Mouse (Mus musculus): ENCODE results near the gene Lrp1. TPM values are rescaled to one million over a fixed set of nuclear protein-coding genes. Genes with fewer than 3 reads are reported as not detected.

Gene Lrp1
- total RNA-seq, 2 experiments from 2014 or later, result 40.8 to 43.4 TPM

- DNase-seq (ENCODE audit: low spot score), result peak; percentile 85
These were observed 111.7 kb downstream of the Lrp1 start for GRCm38 (mm10) chr10:127509051-127509836.

- DNase-seq (ENCODE audit: low spot score), result peak; percentile 69
These were observed 112.7 kb downstream of the Lrp1 start for GRCm38 (mm10) chr10:127508239-127508638.

DNA sequence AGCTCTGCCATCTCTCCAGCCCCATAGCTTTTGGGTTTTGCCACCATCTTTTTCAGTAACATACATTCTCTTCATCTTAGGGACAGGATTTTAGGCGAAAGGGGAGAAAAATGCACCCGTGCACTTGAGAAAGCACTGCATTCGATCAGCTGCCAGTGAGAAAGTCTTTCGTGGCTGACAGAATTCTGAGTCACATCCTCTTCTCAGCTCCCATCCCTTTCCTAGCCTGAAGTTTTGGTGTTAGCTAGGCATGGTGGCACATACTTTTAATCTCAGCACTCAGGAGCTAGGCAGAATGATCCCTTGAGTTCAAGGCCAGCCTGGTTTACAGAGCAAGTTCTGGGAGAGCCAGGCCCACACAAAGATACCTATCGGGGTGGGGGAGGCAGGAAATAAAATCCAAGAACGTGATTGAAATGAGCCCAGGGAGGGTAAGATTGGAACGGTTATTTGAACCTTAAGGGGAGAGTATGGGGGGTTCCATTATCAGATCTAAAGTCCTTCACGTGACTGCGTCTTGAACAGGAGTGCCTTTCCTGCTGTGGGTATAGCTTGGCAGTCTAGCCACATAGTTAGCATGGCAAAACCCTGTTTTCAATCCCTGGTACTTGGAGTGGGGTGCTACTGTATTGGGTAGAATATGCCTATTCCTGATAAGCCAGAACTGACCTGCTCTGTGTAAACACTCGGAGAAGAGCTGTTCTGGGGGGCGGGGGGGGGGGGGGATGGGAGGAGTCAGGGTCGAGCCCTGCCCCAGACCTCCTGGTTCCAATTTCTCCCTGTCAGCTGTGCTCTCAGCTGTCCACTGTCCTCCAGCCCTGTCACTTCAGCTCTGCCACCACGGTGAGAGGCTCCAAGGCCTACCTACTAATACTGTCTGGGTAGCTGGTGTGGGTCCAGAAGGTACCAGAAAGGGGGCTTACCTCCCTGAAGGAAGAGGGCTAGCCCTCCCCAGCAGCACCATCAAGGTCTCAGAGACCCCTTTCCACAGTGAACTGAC is 119.8 kb downstream of the Lrp1 start, which contains the start of gene Stac3:
Gene Stac3 (plus strand): TSS at position 793 of the 1,000 bp plus-strand sequence.
- DNase-seq (ENCODE audit: low spot score), result peak; percentile 68

DNA sequence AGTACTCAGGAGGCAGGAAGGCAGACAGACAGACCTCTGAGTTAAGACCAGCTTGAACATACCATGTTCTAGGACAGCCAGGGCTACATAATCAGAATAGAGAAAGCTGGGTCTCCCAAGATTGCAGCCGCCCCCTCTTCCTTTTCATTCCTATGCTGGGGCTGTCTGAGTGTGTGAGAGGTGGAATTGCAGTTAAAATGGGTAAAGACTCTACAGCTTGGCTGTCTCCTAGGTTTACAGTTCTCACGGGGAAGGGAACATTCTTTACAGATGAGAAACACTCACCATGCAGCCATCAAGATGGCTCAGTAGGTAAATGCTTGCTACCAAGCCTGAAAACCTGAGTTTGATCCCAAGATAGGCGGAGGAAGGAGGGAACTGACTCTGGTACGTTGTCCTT is 120.9 kb downstream of the Lrp1 start:
- DNase-seq (ENCODE audit: low spot score), result no peak

DNA sequence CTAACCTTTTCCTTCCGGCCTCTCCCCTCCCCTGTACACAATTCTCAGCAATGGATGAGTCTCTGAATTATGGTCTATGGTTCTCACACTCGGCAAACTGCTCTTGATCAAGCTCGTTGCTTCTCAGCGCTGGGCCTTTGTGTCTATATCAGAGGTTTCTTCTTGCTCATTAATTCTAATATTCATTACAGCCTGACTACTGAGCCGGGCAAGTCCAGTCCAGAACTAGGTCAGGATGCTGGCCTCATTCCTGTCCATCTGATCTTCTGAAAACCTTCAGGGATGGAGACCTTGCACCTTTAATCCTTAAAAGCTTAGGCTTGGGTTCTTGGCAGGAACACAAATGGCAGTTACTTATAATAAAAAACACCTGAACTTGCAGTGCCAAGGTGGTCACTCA is 121.4 kb downstream of the Lrp1 start:
- DNase-seq (ENCODE audit: low spot score), result no peak

DNA sequence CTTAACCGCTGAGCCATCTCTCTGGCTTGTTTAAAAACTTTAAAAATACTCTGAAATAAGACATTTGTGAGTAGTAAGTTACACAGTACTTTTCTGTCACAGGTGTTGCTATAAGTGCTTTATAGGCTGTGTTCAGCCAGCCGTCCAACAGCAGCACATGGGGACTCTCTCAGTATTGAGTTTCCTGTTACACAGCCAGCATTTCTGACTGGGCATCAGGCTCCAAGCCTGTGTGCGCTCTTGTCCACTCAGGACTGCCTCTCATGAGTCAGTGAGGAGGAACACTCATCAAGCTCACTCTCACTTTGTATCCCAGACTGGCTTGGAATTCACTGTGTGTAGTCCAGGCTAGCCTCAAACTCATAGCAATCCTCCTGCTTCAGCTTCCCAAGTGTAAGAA is 124.8 kb downstream of the Lrp1 start:
- no peak for DNase-seq (ENCODE audit: low spot score)

DNA sequence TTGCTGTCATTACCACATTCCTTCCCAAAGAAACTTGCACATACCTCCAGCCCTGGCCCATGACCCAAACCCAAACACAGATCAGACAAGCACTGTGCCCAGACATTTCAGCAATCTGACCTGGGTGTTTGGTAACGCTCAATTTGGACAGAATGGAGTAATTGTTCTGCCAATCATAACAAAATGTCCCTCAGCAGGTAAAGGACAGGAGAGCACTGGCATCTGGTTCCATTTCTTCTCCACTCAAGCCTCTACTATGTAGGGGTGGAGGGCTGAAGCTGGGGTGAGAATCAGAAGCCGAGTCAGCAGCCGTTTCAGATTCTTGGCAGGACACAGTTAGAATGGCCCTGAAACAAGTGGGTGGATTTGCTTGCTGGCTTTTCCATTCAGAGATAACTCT is 128.8 kb downstream of the Lrp1 start:
- no peak for DNase-seq (ENCODE audit: low spot score)

- no peak for DNase-seq (ENCODE audit: low spot score)
These were observed 129.8 kb downstream of the Lrp1 start for GRCm38 (mm10) chr10:127491128-127491512.

DNA sequence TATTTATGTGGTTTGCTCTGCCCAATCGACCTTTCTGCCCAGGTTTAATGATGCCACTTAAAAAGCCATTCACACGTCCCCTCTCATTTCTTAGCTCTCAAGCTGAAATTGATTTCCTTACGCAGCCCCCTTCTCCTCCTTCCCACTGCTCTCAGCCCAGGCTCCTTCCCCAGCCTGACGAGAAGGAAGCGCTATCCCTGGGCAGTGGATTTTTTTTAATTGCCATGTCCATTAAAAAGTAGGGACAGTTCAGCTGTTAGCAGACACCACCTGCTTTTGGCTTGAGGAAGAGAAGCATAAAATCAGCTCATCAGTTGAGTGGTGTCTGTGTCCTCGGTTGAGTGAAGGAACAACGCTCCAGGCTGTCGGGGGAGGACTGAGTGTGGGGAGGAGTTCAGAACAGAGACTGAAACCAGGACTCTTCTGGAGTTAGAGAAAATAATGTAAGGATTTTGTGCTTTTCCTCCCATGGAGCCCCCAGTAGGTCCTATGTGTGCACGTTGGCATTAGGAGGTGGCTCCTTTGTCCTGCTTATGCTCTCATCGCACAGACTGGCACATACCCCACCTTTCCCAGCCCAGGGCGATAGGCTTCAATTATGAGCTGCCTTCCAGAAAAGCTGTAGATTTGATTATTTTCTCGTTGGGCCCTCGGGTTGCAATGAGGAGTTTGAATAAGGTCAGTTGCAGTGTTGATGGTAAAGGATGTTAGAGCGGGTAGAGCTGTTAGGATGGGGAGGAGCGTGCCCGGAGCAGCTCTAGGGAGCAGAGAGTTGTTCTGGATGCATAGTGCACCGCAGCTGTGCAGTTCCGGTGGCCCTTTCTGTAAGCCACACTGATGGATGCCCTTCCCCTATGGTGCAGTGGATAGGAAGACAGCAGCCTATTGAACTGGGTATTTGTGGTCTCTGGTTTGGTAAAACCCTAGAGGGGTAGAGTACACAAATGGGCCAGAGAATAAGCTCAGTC is 130.5 kb downstream of the Lrp1 start:
- DNase-seq (ENCODE audit: low spot score), result no peak

- no peak for DNase-seq (ENCODE audit: low spot score)
These were observed 132.1 kb downstream of the Lrp1 start for GRCm38 (mm10) chr10:127488856-127489255.

Other genes with a start within 250 kb of the Lrp1 start
- gene R3hdm2, start 240.8 kb downstream of the Lrp1 start, total RNA-seq (2021), result 100 to 1,000 TPM; 133 to 135 TPM
- gene Stac3, start 119.5 kb downstream of the Lrp1 start, total RNA-seq (2021), result 100 to 1,000 TPM; 381 to 402 TPM
- gene Ndufa4l2, start 106.2 kb downstream of the Lrp1 start, total RNA-seq (2021), result 10 to 100 TPM; 10.1 to 13.7 TPM
- 10 to 100 TPM; 25.8 to 25.9 TPM for gene Shmt2, start 98.7 kb downstream of the Lrp1 start, total RNA-seq (2021)
- gene Nxph4, start 86.6 kb downstream of the Lrp1 start, total RNA-seq (2021), result under 1 TPM; 0.14 to 0.36 TPM
- gene Stat6, start 21.8 kb upstream of the Lrp1 start, total RNA-seq (2021), result 10 to 100 TPM; 16.0 to 17.9 TPM
- 1 to 10 TPM; 2.5 to 2.7 TPM for gene Nemp1, start 45.8 kb upstream of the Lrp1 start, total RNA-seq (2021)
- 1 to 10 TPM; 3.4 to 3.5 TPM for gene Nab2, start 47.4 kb upstream of the Lrp1 start, total RNA-seq (2021)
- gene Myo1a, start 84.0 kb upstream of the Lrp1 start, total RNA-seq (2021), result not detected
- not detected for gene Tac2, start 103.3 kb upstream of the Lrp1 start, total RNA-seq (2021)
- gene Zbtb39, start 118.4 kb upstream of the Lrp1 start, total RNA-seq (2021), result 1 to 10 TPM; 6.3 to 6.6 TPM
- gene Gpr182, start 130.6 kb upstream of the Lrp1 start, total RNA-seq (2021), result under 1 TPM; 0.14 to 0.25 TPM
- gene Rdh1, start 138.6 kb upstream of the Lrp1 start, total RNA-seq (2021), result not detected
- under 1 TPM; 0.30 to 0.31 TPM for gene Rdh16f1, start 138.6 kb upstream of the Lrp1 start, total RNA-seq (2021)
- gene Rdh9, start 155.2 kb upstream of the Lrp1 start, total RNA-seq (2021), result not detected
- gene Rdh16, start 180.0 kb upstream of the Lrp1 start, total RNA-seq (2021), result under 1 TPM in 1 of 2 experiments, not detected in 1; 0.11 TPM
- not detected for gene Rdh19, start 228.8 kb upstream of the Lrp1 start, total RNA-seq (2021)
- not detected for gene Rdh16f2, start 245.3 kb upstream of the Lrp1 start, total RNA-seq (2021)

Measured in gastrocnemius, adult 18-20 months (tissue).